Mouse (Mus musculus): ENCODE results near the gene Hist2h3b. TPM values are rescaled to one million over a fixed set of nuclear protein-coding genes. Genes with fewer than 3 reads are reported as not detected.
A peak's percentile ranks its signal among the peaks of the same experiment; 100 is the strongest.
"Not testable (repeated sequence)": the region's sequence is repeated elsewhere in the genome, so short reads cannot be mapped to it uniquely, and the experiment has no call there.

The Hist2h3b gene
- 5.3 and 11.5 TPM in 2 replicates for polyA plus RNA-seq (2014; fragmentation: Nextera tagmentation; extraction: Ambion mirVana)

DNA sequence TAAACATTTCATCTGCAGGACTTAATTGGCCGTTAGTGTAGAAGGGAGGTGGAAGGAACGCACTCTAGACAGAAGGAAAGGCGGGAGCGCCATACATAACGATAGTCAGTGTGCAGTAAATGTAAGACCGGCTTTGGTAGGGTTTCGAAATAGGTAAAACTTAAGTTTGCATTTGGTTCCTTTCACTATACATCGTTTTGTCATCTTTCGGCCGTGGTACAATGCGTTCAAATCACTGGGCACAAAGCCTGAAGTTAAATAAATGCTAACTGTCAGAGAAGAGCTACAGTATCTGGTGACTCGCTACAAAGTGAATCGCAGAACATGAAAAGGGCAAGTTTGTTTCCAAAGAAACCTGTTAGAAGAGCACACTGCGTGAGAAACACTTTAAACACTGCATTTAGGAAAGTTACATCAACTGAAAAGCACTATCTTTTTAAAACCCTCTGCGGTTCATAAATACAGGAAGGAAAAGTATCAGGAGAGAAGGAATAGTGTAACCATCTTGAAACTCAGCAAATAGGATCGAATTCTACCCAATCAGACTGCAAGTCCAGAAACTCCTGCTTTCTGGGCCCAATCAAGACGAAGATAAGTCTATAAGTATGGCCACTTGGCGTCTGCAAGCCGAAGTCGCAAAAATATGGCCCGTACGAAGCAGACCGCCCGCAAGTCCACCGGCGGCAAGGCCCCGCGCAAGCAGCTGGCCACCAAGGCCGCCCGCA is at the start of gene Hist2h3b:
Hist2h3b (plus strand) TSS at position 604 of the 725 bp plus-strand sequence.
- peak within 1 kb of the TSS; percentile 92 for H3K27ac ChIP-seq (ENCODE audit: low read depth, low read length)
- H3K36me3 ChIP-seq (ENCODE audit: control insufficient read depth, insufficient read depth, low read length) = no peaks in the 10 kb centered on the region
- peak within 1 kb of the TSS; percentile 53 for H3K9ac ChIP-seq (replicated peaks; ENCODE audit: low read depth, low read length)
- peaks cover 20% of the 10 kb centered on the region; the same call in 1 of the 2 replicates for H3K4me1 ChIP-seq (ENCODE audit: control insufficient read depth, insufficient read depth, low read length)
- H3K4me3 ChIP-seq (ENCODE audit: low read depth, low read length) = peak within 1 kb of the TSS; percentile 55
- no peaks in the 10 kb centered on the region for H3K27me3 ChIP-seq (ENCODE audit: control insufficient read depth, insufficient read depth, low read length)
- H3K4me2 ChIP-seq (ENCODE audit: low read depth, low read length) = peak within 1 kb of the TSS; percentile 93
- ATAC-seq (ENCODE audit: low read depth) = peak; percentile 65
- WGBS = 17% methylated on average over 28 of the region's 30 CpGs
- no peaks in the 10 kb centered on the region for H3K9me3 ChIP-seq (ENCODE audit: control insufficient read depth, low read length)

GRCm38 (mm10) chr3:96219191-96219641 is 49.2 kb upstream of the Hist2h3b start:
- 0% methylated on average over 12 of the region's 12 CpGs for WGBS

DNA sequence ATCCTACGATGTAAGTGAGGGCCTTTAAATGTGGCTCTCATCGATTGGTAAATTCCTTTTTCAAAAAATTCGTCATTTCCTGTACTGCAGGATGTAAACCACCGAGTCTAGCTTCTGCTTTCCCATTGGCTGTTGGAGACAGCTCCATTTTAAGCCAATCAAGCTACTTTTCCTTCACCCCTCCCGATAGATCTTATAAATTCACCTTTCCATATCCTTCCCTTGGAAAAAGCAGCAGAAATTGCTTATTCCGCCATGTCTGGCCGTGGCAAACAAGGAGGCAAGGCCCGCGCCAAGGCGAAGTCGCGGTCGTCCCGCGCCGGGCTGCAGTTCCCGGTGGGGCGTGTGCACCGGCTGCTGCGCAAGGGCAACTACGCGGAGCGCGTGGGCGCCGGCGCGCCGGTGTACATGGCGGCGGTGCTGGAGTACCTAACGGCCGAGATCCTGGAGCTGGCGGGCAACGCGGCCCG is 48.8 kb upstream of the Hist2h3b start, which contains the start of the genes Bola1 and Hist2h2ab:
Bola1 (minus strand) TSS at position 49 of the 470 bp plus-strand sequence.
Hist2h2ab (plus strand) TSS at position 205 of the 470 bp plus-strand sequence.
- WGBS = under 1% methylated on average over 37 of the region's 37 CpGs
- no peaks in the 10 kb centered on the region for H3K27me3 ChIP-seq (ENCODE audit: control insufficient read depth, insufficient read depth, low read length)
- H3K9me3 ChIP-seq (ENCODE audit: control insufficient read depth, low read length) = no peaks in the 10 kb centered on the region
- H3K9ac ChIP-seq (replicated peaks; ENCODE audit: low read depth, low read length) = peak within 1 kb of the TSS; percentile 54
- H3K4me3 ChIP-seq (ENCODE audit: low read depth, low read length) = peak within 1 kb of the TSS; percentile 48
- peak within 1 kb of the TSS; percentile 83 for H3K4me2 ChIP-seq (ENCODE audit: low read depth, low read length)
- ATAC-seq (ENCODE audit: low read depth) = peak; percentile 92
- peak within 1 kb of the TSS; percentile 95 for H3K27ac ChIP-seq (ENCODE audit: low read depth, low read length)
- H3K4me1 ChIP-seq (ENCODE audit: control insufficient read depth, insufficient read depth, low read length) = peaks cover 13% of the 10 kb centered on the region
- no peaks in the 10 kb centered on the region for H3K36me3 ChIP-seq (ENCODE audit: control insufficient read depth, insufficient read depth, low read length)

More at GRCm38 (mm10) chr3:96219191-96219641, 49.2 kb upstream of the Hist2h3b start:
- peaks cover 13% of the 10 kb centered on the region for H3K4me1 ChIP-seq (ENCODE audit: control insufficient read depth, insufficient read depth, low read length)
- H3K4me3 ChIP-seq (ENCODE audit: low read depth, low read length) = peak overlapping the region; percentile 48
- peak overlapping the region; percentile 95 for H3K27ac ChIP-seq (ENCODE audit: low read depth, low read length)
- ATAC-seq (ENCODE audit: low read depth) = peak; percentile 40
- H3K36me3 ChIP-seq (ENCODE audit: control insufficient read depth, insufficient read depth, low read length) = no peaks in the 10 kb centered on the region
- no peaks in the 10 kb centered on the region for H3K27me3 ChIP-seq (ENCODE audit: control insufficient read depth, insufficient read depth, low read length)
- peak overlapping the region; percentile 50 for H3K9ac ChIP-seq (replicated peaks; ENCODE audit: low read depth, low read length)
- no peaks in the 10 kb centered on the region for H3K9me3 ChIP-seq (ENCODE audit: control insufficient read depth, low read length)
- H3K4me2 ChIP-seq (ENCODE audit: low read depth, low read length) = peak overlapping the region; percentile 83

DNA sequence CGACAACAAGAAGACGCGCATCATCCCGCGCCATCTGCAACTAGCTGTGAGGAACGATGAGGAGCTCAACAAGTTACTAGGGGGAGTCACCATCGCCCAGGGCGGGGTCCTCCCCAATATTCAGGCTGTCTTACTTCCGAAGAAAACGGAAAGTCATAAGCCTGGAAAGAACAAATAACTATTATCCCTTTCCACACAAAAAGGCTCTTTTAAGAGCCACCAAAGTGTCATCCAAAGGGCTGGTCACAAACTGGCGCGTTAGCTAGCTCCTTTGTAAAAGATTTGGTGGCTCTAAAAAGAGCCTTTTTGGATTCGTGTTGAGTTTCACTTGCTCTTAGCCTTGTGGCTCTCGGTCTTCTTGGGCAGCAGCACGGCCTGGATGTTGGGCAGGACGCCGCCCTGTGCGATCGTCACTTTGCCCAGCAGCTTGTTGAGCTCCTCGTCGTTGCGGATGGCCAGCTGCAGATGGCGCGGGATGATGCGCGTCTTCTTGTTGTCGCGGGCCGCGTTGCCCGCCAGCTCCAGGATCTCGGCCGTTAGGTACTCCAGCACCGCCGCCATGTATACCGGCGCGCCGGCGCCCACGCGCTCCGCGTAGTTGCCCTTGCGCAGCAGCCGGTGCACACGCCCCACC is 48.2 kb upstream of the Hist2h3b start:
- H3K9me3 ChIP-seq (ENCODE audit: control insufficient read depth, low read length); H3K27me3 ChIP-seq (ENCODE audit: control insufficient read depth, insufficient read depth, low read length); H3K36me3 ChIP-seq (ENCODE audit: control insufficient read depth, insufficient read depth, low read length): not testable (repeated sequence)
- Histone ChIP-seq H3K27ac (ENCODE audit: low read depth, low read length) (peak overlapping the region; percentile 95), H3K4me3 (ENCODE audit: low read depth, low read length) (peak overlapping the region; percentile 48), H3K4me1 (ENCODE audit: control insufficient read depth, insufficient read depth, low read length) (peaks cover 13% of the 10 kb centered on the region), H3K9ac (replicated peaks; ENCODE audit: low read depth, low read length) (peak overlapping the region; percentile 54), H3K4me2 (ENCODE audit: low read depth, low read length) (peak overlapping the region; percentile 83)
- peak; percentile 38 for ATAC-seq (ENCODE audit: low read depth)
- under 1% methylated on average over 23 of the region's 47 CpGs for WGBS

DNA sequence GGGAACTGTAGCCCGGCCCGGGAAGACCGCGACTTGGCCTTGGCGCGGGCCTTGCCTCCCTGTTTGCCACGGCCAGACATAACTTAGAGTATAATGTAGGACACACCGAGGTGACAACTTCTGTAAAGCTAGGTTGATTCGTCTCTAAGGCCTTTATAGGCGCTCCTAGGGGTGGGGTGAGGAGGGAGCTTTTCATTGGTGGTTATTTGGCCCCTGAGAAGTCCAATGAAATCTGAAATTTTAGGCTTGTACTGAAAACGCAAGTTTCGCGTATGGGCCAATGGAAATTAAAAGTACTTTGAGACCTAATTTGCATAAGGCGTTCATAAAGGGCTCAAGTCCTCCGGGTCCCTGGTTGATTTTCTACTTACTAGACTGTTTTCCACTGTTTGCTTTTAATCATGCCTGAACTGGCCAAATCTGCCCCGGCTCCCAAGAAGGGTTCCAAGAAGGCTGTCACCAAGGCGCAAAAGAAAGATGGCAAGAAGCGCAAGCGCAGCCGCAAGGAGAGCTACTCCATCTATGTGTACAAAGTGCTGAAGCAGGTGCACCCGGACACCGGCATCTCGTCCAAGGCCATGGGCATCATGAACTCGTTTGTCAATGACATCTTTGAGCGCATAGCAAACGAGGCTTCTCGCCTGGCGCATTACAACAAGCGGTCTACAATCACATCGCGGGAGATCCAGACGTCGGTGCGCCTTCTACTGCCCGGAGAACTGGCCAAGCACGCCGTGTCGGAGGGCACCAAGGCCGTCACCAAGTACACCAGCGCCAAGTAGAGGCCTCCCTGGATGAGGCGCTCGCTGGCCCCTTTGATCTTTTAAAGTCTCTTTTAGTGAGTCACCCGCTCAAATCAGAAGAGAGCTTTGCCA is 47.5 kb upstream of the Hist2h3b start, which contains the start of the genes Hist2h2ac and Hist2h2be:
Hist2h2ac (minus strand) TSS at position 116 of the 875 bp plus-strand sequence.
Hist2h2be (plus strand) TSS at position 355 of the 875 bp plus-strand sequence.
- under 1% methylated on average over 43 of the region's 43 CpGs for WGBS
- H3K4me1 ChIP-seq (ENCODE audit: control insufficient read depth, insufficient read depth, low read length) = peaks cover 13% of the 10 kb centered on the region

GRCm38 (mm10) chr3:96221640-96222038 is 46.8 kb upstream of the Hist2h3b start:
- peak overlapping the region; percentile 95 for H3K27ac ChIP-seq (ENCODE audit: low read depth, low read length)
- H3K4me2 ChIP-seq (ENCODE audit: low read depth, low read length) = peak overlapping the region; percentile 83
- ATAC-seq (ENCODE audit: low read depth) = no peak
- peaks cover 13% of the 10 kb centered on the region for H3K4me1 ChIP-seq (ENCODE audit: control insufficient read depth, insufficient read depth, low read length)
- H3K4me3 ChIP-seq (ENCODE audit: low read depth, low read length) = peak overlapping the region; percentile 48
- H3K36me3 ChIP-seq (ENCODE audit: control insufficient read depth, insufficient read depth, low read length) = no peaks in the 10 kb centered on the region
- peak overlapping the region; percentile 54 for H3K9ac ChIP-seq (replicated peaks; ENCODE audit: low read depth, low read length)
- no peaks in the 10 kb centered on the region for H3K27me3 ChIP-seq (ENCODE audit: control insufficient read depth, insufficient read depth, low read length)
- 16% methylated on average over 9 of the region's 9 CpGs for WGBS
- H3K9me3 ChIP-seq (ENCODE audit: control insufficient read depth, low read length) = no peaks in the 10 kb centered on the region

More for the DNA sequence above, 47.5 kb upstream of the Hist2h3b start, which contains the start of the genes Hist2h2ac and Hist2h2be:
- peak within 1 kb of the TSS; percentile 48 for H3K4me3 ChIP-seq (ENCODE audit: low read depth, low read length)
- H3K36me3 ChIP-seq (ENCODE audit: control insufficient read depth, insufficient read depth, low read length) = no peaks in the 10 kb centered on the region
- peak within 1 kb of the TSS; percentile 95 for H3K27ac ChIP-seq (ENCODE audit: low read depth, low read length)
- no peaks in the 10 kb centered on the region for H3K27me3 ChIP-seq (ENCODE audit: control insufficient read depth, insufficient read depth, low read length)
- peak within 1 kb of the TSS; percentile 83 for H3K4me2 ChIP-seq (ENCODE audit: low read depth, low read length)
- peak; percentile 77 for ATAC-seq (ENCODE audit: low read depth)
- peak within 1 kb of the TSS; percentile 54 for H3K9ac ChIP-seq (replicated peaks; ENCODE audit: low read depth, low read length)
- no peaks in the 10 kb centered on the region for H3K9me3 ChIP-seq (ENCODE audit: control insufficient read depth, low read length)

DNA sequence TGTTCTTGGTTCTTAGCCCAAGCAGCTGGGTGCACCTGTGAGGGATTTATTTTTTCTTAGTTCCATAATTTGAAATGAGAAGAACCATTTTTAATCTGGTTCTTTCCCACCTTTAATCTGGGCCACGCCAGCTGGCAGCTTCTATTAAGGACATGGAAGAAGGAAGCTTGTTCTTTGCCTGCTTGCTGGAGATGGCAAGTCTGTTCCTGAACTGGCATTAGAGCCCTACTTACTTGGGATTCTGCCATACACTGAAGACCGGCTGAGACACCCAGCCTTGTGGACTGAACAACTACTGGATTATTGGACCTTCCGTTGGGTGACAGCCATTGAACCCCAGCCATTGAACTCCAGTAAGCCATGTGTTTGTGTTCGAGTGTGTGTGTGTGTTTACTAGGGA is 45.7 kb upstream of the Hist2h3b start:
- H3K27ac ChIP-seq (ENCODE audit: low read depth, low read length) = no peak overlapping the region
- WGBS = 92% methylated on average over 4 of the region's 4 CpGs
- no peak overlapping the region for H3K4me3 ChIP-seq (ENCODE audit: low read depth, low read length)
- no peaks in the 10 kb centered on the region for H3K36me3 ChIP-seq (ENCODE audit: control insufficient read depth, insufficient read depth, low read length)
- no peak overlapping the region for H3K9ac ChIP-seq (replicated peaks; ENCODE audit: low read depth, low read length)
- H3K27me3 ChIP-seq (ENCODE audit: control insufficient read depth, insufficient read depth, low read length) = no peaks in the 10 kb centered on the region
- H3K4me2 ChIP-seq (ENCODE audit: low read depth, low read length) = peak overlapping the region; percentile 83; the same call in 1 of the 2 replicates
- H3K4me1 ChIP-seq (ENCODE audit: control insufficient read depth, insufficient read depth, low read length) = peaks cover 13% of the 10 kb centered on the region
- ATAC-seq (ENCODE audit: low read depth) = no peak
- no peaks in the 10 kb centered on the region for H3K9me3 ChIP-seq (ENCODE audit: control insufficient read depth, low read length)

GRCm38 (mm10) chr3:96225421-96225820 is 43.0 kb upstream of the Hist2h3b start:
- no peak overlapping the region for H3K27ac ChIP-seq (ENCODE audit: low read depth, low read length)
- H3K36me3 ChIP-seq (ENCODE audit: control insufficient read depth, insufficient read depth, low read length) = no peaks in the 10 kb centered on the region
- no peak overlapping the region for H3K4me3 ChIP-seq (ENCODE audit: low read depth, low read length)
- WGBS = 11% methylated on average over 2 of the region's 2 CpGs
- no peak overlapping the region; the same call in 1 of the 2 replicates for H3K9ac ChIP-seq (replicated peaks; ENCODE audit: low read depth, low read length)
- no peaks in the 10 kb centered on the region for H3K9me3 ChIP-seq (ENCODE audit: control insufficient read depth, low read length)
- H3K4me2 ChIP-seq (ENCODE audit: low read depth, low read length) = no peak overlapping the region
- no peak for ATAC-seq (ENCODE audit: low read depth)
- H3K27me3 ChIP-seq (ENCODE audit: control insufficient read depth, insufficient read depth, low read length) = no peaks in the 10 kb centered on the region
- H3K4me1 ChIP-seq (ENCODE audit: control insufficient read depth, insufficient read depth, low read length) = peaks cover 10% of the 10 kb centered on the region
